Mouse (Mus musculus) bone marrow, adult 2 months (tissue): ENCODE measurements at regions not wholly inside any gene's neighbourhood (a gene's known extent, or its start where the extent isn't known, plus 50 kb on each side); places are given as distances from the start of the nearest gene placed in this dataset.

Experiments
- CTCF ChIP-seq: fragments of 200-500 bp; IDR thresholded peaks from 2 replicates; pipeline ENCODE4 v1.5.1; 2011; ENCODE audit warnings: low read length, control low read depth; ENCODE audit not compliant: control insufficient read depth, insufficient read depth
- POLR2A ChIP-seq: fragments of 200-500 bp; IDR thresholded peaks from 2 replicates; pipeline ENCODE4 v1.6.1; 2011; ENCODE audit warnings: low read depth, mild to moderate bottlenecking, control low read depth, low read length, borderline replicate concordance; ENCODE audit not compliant: control insufficient read depth

DNA sequence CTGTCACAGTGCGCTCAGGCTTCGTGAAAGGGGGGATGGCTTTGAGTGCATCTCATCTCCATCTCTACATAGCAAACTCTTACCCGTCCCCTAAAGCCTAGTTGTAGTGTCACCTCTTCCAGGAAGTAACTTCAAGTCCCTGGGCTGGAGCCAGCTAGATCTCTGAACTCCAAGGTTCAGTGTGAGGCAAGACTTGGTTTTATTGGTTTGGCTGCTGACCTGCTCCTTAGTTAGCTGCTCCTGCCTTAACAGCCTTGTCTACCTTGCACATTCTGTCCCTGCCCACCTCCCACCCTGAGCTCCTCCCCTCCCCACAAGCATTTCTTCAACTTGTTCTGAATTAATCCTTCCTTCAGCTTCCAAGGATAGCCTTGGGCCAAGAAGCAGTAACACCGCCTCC is 70.4 kb upstream of the Cpeb4 start:
- TF ChIP-seq CTCF: no peak
- TF ChIP-seq POLR2A: no peak
